Mouse (Mus musculus) adrenal gland, adult (tissue): ENCODE measurements at regions not wholly inside any gene's neighbourhood (a gene's known extent, or its start where the extent isn't known, plus 50 kb on each side); places are given as distances from the start of the nearest gene placed in this dataset.

Source experiments
- DNase-seq, 2 experiments: peaks; one replicate each; pipeline ENCODE4 v3.0.0; 2022 to 2023; ENCODE audit warnings: low spot score in 1 of 2; ENCODE audit not compliant: inconsistent age in 2 of 2

- no peak for DNase-seq
Observed at GRCm38 (mm10) chr5:4697346-4698095, 60.3 kb downstream of the Fzd1 start.

- DNase-seq, result no peak
Observed at GRCm38 (mm10) chr5:4696701-4697100, 61.1 kb downstream of the Fzd1 start.

- no peak for DNase-seq
Observed at GRCm38 (mm10) chr5:4689130-4689529, 68.7 kb downstream of the Fzd1 start.

GRCm38 (mm10) chr5:4675316-4675715, 82.5 kb downstream of the Fzd1 start:
- DNase-seq, result no peak

GRCm38 (mm10) chr5:4666381-4666780, 91.5 kb downstream of the Fzd1 start:
- no peak for DNase-seq

GRCm38 (mm10) chr5:4665978-4666377, 91.9 kb downstream of the Fzd1 start:
- DNase-seq, result no peak

- DNase-seq, result no peak
Observed at GRCm38 (mm10) chr5:4664918-4665317, 92.9 kb downstream of the Fzd1 start.

- DNase-seq, result no peak
Observed at GRCm38 (mm10) chr5:4664488-4664887, 93.3 kb downstream of the Fzd1 start.

- no peak for DNase-seq
Observed at GRCm38 (mm10) chr5:4662198-4662585, 95.6 kb downstream of the Fzd1 start.

GRCm38 (mm10) chr5:4661420-4662197, 96.2 kb downstream of the Fzd1 start:
- DNase-seq, result no peak

GRCm38 (mm10) chr5:4657982-4658381, 99.9 kb downstream of the Fzd1 start:
- no peak for DNase-seq

GRCm38 (mm10) chr5:4654186-4654585, 103.6 kb downstream of the Fzd1 start:
- DNase-seq, result no peak

- DNase-seq, result no peak
Observed at GRCm38 (mm10) chr5:4651167-4651955, 106.5 kb downstream of the Fzd1 start.

- no peak for DNase-seq
Observed at GRCm38 (mm10) chr5:4650709-4651108, 107.1 kb downstream of the Fzd1 start.

- peak in 1 of 2 experiments; percentile 23 for DNase-seq
Observed at GRCm38 (mm10) chr5:4649858-4650556, 107.8 kb downstream of the Fzd1 start.

GRCm38 (mm10) chr5:4641041-4641440, 116.8 kb downstream of the Fzd1 start:
- DNase-seq, result no peak

- DNase-seq, result peak in 1 of 2 experiments; percentile 29
Observed at GRCm38 (mm10) chr5:4633763-4634162, 124.1 kb downstream of the Fzd1 start.

- DNase-seq, result no peak
Observed at GRCm38 (mm10) chr5:4625206-4625605, 132.6 kb downstream of the Fzd1 start.

GRCm38 (mm10) chr5:4623625-4624024, 134.2 kb downstream of the Fzd1 start:
- no peak for DNase-seq

- DNase-seq, result no peak
Observed at GRCm38 (mm10) chr5:4620513-4621210, 137.2 kb downstream of the Fzd1 start.
